Mouse (Mus musculus) adipocyte (in vitro differentiated cells): ENCODE measurements around the gene Fstl4.

Experiments
- DNase-seq: peaks from one replicate; pipeline ENCODE4 v3.0.0-alpha.2; 2016; ENCODE audit warnings: low spot score

The Fstl4 gene

DNA sequence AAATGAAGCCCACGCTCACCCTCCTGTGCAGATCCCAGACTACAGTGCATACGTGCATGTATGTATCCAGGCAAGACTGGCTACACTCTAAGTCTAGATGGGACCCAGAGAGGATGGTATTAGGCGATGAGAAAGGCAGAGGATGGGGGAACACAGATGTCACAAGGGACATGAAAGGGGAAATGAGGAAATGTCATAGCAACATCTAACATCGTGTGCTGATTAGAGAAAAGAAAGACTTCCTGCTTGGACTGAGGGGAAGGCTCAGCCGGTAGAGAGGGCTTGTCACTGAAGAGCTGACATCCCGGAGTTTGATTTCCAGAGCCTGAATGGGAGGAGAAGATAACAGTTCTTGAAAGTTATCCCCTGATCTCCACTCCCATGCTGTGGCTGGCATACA lies 150.0 kb downstream of the Fstl4 start:
- DNase-seq, result no peak

DNA sequence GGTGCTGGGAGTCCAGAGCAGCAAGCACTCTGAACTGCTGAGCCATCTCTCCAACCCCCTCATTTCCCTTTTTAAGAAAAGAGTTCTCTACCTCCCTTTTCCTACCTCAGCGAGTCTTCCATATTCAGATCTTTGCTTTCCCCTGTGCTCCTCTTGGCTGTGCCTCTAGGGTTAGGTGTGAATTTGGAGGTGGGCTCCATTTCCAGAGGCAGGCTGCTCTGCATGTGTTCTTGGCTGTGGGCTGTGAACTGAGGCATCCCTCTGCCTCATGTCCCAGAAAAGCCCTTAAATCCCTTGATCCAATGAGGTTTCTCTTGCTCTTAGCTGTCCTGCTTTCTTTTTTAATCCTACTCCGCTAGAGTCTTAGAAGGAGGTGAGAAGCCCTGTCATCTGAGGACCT lies 151.2 kb downstream of the Fstl4 start:
- DNase-seq, result no peak

DNA sequence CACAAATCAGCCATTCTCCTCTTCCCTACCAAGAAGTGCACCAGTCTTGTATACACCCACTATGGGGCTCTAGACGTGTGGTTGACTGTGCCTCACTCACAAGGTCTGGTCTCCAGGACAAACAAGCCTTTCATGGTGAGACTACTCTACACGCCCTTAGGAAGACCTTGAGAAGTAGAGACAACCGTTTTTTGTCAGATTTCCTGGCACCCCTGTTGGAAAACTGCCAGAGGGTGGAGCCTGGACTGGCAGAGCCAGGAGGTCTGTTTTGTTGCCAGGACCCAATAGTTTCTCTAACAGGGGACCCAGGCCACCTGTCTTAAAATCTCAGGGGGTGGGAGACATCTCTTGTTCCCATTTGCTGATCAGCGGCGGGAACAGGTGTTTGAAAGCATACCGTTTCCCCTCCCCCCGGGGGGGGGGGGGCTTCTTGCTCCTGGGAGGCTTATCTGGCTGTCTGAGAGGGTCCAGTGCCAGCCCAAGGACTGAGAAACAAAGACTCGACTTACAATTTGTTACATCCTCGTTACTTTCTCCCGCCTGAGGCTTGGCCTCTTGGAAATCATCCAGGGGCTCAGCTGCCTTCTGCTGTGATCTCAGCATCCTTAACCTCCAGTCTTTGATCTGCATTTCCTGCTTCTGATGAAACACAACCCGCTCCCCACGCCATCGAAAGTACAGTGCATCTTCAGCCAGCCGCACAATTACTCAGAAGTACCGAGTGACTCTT lies 155.0 kb downstream of the Fstl4 start:
- no peak for DNase-seq

DNA sequence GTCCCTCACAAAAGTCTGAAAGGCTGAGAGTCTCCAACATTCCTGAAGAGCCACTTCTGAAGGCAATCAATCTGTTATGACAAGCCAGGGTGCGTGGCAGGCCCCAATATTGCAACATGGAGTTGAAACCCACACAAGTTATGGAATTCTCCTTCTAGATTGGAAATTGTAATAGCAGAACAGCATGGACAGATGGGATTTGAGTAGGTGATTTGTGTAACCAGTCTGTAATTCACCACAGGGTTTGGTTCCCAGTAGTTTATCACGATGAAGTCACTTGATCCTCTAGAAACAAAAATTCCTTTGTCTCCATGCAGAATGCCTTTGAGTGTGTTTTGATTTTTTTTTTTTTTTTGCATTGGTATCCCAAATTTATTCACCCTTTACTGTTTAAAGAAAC lies 159.8 kb downstream of the Fstl4 start:
- no peak for DNase-seq

DNA sequence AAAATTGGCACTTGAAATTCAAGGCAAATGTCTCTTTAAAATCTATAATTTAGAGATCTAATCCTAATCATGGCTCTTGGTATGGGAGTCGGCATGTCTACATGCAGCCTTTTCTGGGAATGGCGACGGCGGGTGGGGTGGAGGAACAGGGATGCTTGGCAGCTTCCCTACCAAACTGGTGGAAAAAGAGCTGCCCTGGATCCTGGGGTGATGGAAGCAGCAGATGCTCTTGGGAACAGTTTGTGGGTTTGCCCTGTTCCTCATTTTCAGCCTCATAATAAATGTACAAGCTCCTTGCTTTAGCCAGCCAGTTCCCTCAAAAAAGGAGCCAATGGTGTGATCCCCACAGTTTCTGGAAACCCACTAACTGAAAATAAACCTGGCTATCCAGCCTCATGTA lies 163.9 kb downstream of the Fstl4 start:
- no peak for DNase-seq

DNA sequence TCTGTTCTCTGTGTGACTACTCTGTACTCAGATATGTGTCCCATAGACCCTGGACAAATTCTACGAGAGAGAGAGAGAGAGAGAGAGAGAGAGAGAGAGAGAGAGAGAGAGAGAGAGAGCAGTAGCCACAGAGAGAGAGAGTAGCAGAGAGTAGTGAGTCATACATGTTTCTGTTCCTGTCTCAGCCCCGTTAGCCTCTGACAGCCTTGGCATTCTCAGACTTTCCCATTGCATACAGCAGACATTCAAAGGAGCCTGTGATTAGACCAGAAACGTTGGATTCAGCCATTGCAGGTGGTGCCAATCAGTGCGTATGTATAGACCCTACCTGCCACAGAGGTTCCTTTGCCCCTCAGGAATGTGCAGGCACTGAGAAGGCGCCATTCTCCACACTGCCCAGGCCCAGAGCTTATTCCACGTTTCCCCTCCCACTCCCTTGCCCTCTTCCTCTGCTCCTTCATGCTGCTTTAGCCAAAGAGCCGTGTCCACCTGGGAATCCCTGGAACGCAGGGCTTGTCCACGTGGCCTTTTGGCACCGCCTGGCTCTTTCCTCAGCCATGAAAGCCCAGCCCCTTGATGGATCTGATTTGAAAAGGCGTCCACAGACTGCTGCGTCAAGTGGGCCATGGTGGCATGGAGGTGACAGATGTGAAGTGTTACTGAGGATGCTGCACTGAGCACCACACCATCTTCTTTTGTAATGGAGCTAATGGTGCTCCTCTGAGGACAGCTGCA lies 175.1 kb downstream of the Fstl4 start:
- no peak for DNase-seq

DNA sequence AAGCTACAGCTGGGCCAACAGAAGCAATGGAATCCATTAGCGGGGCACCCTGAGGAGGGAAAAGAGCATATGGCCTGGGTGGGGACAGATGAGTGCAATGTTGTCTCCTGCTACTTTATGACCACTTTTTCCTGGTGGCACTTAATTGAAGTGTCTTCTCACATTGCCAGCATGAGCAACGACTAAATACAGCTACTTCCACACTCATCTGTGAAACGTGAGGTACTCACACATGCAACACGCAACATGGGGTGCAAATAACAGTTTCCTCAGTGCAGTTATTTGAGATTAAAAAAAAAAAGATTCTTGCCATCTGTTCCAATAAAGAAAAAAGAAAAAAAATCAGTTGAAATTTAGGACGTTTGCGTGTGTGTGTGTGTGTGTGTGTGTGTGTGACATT lies 178.5 kb downstream of the Fstl4 start:
- DNase-seq, result no peak

DNA sequence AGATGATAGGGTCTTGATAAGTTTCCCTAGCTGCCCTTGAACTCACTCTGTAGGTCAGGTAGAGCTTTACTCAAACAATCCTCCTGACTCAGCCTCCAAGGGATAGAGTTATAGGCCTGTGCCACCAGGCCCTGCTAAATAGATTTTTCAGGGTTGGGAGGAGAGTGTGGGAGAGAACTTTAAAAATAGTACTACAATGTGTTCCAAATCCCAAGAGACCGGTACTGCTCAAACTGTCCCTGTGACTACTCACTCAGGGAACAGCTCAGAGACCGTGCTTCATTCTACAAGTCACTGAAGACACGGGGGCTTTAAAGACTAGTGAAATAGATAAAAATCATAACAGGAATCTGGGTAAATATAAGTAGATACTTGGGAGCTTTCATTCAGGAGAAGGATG lies 190.6 kb downstream of the Fstl4 start:
- no peak for DNase-seq

DNA sequence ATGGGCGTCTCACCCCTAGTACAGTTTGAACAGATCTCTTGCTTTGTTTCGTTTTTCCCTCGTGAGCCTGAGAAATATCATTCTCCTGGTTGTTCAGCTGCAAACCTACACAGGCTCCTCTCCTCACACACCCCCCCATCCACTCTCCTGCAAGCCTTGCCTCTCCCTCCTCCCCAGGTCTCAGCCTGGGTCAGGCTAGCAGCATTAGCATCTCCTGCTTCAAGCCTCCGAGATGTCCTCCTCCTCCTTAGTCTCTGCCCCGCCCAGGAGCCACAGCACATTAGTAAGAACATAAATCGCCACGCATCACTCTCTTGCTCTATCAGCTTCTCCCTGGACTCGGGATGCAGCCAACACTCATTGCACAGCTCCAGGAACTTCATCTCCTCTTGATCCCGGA lies 204.4 kb downstream of the Fstl4 start:
- no peak for DNase-seq

DNA sequence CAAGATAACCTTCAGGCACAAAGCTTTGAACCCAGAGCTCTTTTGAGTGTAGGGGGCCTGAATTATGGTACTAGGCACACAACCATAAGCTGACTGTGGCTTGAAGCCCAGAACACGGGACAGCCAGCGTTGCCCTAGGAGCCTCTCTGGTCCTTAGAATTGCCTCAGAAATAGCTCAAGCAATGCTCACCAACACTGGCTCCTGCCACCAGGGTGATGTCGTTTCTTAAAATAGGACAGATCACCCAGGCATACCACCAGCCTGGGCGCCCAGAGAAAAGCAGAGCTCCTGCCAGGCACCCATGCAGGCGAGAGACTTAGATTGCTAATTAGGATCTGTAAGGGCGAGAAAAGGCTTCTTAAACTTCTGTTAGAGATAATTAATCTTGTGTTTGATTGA lies 206.0 kb downstream of the Fstl4 start:
- DNase-seq, result no peak

DNA sequence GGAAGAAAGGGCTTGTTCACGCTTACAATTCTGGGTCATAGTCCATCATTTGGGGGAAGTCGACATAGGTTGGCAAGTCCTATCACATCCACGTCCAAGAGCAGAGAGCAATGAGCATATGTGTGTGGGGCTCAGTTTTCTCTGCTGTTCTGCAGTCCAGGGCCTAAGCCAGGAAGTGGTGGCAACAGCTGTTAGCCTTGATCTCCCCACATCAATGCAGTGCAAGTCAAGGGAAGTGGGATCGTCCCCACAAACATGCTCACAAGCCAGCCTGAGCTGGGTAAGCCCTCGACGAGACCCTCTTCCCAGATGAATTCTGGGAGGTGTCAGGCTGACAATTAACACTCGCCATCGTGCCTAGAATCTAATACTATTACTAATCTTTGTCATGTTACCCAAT lies 222.6 kb downstream of the Fstl4 start:
- no peak for DNase-seq

DNA sequence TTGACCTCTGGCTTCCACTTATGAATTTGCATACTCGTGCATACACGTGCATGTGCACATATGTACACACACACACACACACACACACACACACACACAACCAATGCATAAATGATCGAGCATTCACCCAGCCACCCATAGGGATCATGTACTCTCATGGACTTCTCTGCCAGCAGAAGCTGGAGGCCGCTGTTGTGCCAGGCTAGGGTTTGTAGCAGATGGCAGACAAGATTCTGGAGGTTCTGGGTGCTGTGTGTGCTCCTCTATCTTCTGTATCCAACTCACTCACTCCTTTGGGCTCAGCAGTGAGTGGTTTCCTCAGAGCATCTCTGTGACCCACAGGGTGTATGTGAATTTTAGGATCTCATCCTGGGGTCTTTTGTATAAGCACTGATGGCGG lies 230.3 kb downstream of the Fstl4 start:
- no peak for DNase-seq

DNA sequence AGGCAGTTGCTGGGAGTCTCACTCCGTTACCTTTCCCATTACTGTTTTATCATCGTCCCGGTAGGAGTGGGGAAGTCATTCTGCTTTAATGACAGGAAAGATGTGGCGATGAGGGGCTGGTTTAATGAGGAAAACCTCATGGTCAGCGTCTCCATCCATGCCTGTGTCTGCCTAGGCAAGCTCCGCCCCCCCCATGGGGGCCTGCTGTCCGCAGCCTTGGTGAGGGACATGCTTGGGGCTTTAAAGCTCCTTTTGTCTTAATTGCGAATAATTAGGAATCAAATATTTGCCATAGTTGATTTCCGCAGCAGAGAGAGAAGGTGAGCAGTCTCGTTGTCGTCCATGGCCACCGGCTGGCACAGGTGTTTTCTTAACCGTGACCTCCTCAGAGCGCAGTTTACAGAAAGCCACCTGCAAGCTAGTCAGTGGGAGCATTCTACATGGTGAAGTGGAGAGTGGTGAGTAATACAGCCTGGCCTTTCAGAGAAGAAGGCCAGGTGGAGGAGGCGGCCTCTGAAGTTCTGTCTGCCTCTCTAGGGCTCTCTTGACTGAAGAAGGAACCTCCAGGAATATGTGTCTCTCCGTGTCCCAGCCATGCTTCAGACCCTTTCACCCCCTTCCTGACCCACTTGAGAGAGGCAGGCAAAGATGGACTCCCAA lies 232.1 kb downstream of the Fstl4 start:
- DNase-seq, result no peak

DNA sequence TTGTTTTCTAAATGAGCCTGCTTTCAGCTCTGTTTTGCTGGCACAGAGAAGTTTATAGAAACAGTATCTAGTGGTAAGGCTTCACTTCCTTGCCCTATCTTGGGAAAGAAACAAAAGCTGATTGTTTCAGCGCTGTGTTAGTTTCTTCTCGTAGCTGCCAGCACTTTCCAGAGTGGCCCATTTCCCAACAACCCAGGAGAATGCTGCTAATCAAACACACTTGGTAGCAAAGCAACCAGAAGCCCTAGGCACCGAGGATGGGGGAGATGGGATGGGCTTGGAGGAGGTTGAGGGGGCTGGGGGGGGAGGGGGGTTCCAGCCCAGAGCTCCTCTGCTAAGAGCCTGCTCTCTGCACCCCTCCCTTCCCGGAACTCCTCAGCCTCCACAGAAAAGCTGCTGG lies 233.0 kb downstream of the Fstl4 start:
- DNase-seq, result no peak

DNA sequence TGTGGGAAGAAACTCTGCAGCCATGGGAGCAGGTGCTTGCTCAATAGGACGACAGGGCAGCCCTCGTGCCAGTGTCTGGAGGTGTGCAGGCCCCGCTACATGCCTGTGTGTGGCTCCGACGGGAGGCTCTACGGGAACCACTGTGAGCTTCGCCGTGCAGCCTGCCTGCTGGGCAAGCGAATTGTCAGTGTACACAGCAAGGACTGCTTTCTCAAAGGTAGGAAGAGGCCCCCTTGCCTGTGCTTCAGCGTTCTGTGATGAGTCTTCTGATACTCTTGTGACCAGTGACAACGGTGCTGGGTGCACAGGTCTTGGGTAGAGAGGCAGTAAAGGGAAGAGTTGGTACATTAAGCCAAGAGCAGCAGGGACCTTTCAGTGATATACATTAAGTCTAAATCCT lies 235.8 kb downstream of the Fstl4 start:
- DNase-seq, result no peak

DNA sequence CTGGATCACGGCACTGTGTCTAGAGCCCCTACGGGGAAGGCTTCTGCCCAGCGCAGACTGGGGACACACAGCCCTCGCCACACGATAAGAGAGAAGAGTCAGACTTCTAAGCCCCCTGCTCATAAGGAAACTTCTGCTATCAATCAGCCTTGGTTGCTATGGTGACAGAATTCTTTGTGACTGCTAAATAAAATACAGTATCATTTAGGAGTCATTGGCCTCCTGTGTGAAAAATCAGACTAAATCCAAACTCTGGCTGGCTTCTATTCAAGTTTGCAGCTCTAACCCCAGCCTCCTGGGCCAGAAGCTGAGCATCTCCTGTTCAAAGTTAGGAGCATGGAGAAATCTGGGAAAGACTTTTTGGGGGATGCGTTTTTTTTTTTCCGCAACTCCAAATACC lies 238.9 kb downstream of the Fstl4 start:
- no peak for DNase-seq

DNA sequence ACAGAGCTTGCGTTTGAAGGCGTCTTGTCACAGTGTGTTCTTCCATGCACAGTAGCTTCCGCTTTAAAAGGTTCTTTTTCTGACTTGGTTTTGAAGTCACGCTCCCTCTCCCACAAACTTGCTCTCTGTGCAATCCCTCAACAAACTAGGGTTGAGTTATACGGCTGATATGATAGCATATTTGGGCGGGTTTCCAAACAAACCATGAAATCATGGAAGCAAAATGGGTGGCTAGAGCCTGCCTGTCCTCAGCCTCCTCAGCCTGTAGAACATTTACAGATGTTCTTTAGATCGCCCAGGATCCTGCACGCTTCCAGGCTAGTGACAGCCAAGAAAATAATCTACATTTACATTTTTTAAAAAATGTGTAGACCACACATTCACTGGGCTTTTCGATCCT lies 239.4 kb downstream of the Fstl4 start:
- DNase-seq, result no peak

DNA sequence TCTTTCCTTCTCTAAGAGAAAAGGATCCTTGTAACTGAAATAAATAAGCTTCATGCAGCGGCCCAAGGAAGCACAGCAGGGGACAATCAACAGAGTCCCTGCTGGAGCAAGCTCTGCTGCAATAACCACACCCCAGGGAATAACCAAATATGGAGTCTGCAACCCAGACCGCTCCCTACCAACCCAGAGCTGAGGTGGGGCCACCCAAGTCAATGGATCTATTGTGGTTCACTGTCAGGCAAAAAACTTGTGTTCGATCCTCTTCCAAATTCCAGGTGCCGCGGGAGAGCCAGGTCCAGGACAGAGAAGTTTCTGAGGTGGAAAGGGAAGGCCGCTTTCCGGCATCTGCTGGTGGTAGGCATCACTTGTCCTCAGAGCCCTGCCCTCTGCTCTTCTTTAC lies 245.2 kb downstream of the Fstl4 start:
- DNase-seq, result no peak

DNA sequence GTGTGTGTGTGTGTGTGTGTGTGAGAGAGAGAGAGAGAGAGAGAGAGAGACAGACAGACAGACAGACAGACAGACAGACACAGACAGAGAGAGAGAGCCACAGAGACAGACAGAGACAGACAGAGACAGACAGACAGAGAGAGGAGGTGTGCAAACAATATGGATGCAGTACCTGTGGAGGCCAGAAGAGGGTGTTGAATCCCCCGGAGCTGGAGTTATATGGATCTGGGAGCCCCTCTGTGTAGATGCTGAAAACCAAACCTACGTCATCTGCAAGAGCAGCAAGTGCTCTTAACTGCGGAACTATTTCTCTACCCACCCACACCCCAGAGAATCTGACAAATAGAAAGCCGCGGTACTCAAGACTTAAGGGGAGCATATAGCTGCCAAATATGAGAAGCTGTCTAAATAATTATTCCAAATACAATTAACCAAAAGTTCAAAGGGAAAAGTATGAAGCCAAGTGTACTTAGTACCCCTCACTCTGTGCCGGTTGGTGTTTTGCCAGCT lies 247.6 kb downstream of the Fstl4 start:
- DNase-seq, result no peak

DNA sequence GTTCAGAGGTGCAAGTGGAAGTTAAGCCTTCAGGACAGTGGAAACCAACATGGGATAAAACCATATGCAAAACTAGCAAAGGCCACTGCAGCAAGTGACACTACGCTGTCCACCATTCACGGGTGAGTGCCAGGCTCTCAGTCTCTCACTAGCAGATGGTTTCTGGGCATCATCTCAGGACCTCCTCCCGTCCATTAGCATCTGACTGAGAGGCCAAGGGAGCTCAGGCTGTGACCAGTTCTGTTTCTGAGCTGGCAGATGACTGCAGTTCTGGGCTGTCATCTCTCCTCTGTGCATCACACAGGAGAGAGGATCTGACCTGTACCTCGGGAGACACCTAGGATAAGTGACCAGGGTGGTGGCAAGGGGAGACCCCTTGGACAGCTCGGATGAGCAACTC lies 249.5 kb downstream of the Fstl4 start:
- no peak for DNase-seq

DNA sequence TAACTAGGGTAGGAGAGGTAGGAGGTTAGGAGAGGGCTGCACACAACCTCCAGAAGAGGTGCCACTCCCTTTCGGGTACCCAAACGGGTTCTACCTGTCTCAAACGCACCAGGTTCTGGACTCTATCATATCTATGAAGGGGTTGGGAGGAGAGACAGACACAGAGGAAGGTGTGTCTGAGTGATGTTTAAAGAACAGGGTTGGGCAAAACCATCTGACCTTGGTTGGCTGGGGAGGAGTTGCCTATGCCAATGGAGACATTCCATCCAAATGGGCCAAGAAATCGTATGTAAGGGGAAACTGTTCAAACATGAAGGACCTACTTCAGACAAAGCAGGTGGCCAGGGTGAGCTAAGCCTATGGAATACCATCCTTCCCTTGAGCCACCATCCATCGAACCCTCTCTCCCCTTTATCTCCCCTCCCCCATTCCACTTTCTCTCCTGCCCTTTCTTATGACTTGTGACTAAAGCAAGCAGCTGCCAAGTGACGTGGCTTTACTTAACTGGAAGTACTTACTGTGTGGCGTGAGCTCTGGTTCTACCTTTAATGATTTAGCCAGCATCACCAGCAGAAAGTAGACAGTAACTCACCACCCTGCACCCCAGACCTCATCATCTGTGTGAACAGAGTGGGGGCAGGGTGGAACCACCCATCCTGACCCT lies 252.1 kb downstream of the Fstl4 start:
- no peak for DNase-seq

DNA sequence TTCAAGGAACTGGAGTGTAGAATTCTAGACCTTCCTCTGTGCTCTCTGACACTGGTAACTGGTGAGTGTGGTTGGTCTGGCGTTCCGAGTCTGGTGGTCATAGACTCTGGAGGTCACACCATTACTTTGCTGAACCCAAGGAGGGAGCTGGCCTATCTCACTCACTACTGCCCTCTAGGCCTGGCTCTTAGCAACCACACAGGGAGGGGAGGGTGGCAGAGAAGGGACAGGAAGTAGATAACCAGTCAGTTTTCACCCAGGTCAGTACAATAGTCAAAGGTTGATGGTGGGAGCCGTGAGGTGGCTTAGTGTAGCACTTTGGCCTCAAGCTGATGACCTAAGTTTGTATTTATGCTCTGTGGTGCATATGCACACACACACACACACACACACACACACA lies 255.1 kb downstream of the Fstl4 start:
- no peak for DNase-seq

DNA sequence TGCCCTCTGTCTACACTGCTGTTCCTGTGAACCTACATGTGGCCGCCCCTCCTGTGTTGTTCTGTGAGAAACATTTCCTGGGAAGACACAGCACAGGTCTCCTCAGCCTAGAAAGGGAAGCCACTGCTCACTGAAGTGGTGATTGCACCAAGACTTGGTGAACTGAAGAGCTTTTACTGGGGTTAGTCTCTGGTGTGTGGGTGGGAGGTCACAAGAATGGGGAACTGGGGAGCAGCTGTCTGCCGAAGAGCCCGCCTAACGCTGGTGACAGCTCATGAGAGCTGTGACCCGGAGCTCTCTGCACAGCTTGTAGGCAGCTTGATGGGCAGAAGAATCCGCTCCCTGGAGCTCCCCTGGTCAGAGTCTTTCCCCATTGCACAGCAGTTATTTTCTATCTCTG lies 260.0 kb downstream of the Fstl4 start:
- no peak for DNase-seq
